Mouse (Mus musculus) layer of hippocampus, postnatal 14 days (tissue): ENCODE measurements at regions not wholly inside any gene's neighbourhood (a gene's known extent, or its start where the extent isn't known, plus 50 kb on each side); places are given as distances from the start of the nearest gene placed in this dataset.
A peak's percentile ranks its signal among the peaks of the same experiment; 100 is the strongest.

Experiments used
- DNase-seq, 2 experiments: peaks; one replicate each; pipeline ENCODE4 v3.0.0; 2021 to 2022; ENCODE audit warnings: low spot score in 2 of 2, mixed read lengths in 1 of 2

GRCm38 (mm10) chr1:28373351-28373750 lies 406.7 kb downstream of the Gm597 start:
- peak; percentile 7 to 18 for DNase-seq

DNA sequence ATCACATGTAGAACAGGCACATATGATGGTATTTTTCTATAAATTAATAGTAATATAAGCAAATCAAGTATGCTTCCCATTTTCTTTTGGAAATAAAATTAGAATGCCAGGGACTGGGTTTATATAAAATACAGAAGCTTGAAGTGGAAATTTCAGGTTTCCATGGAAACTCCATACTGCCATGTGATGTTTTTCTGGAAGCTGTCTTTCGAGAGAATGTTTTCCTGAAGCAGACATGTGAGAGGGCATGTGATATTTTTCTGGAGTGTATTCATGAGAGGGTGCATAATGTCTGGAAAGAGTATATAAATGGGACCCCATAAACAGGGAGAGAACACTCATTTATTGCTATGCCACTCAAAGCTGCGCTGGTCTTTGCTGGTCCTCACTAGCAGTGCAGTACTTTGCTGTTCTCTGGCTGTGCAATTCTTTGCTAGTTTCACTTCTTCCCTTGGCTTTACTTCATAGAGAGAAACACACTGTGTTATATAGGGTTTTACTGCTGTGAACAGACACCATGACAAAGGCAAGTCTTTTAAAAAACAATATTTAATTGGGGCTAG lies 430.6 kb downstream of the Gm597 start:
- peak in 1 of 2 experiments; percentile 19 for DNase-seq

- no peak for DNase-seq
Observed at GRCm38 (mm10) chr1:28348572-28348971, 431.5 kb downstream of the Gm597 start.

DNA sequence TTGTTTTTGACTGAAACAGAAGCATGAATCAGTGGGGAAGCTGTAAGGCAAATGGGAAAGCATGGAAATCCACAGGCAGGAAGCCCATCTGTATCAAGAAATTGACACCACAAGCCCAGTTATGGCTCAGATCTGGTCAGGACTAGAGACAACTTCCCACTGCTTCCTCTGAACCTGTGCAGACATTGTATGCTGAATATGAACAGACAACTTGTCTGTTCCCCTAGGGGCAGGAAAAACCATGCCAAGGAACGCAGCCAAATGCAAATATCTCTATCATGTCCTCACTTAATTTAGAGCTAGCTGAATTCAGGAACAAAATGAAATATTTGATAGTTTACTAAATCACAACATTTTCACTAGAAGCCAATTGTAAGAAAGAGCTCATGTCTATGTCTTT lies 440.0 kb downstream of the Gm597 start:
- peak in 1 of 2 experiments; percentile 20 for DNase-seq

- DNase-seq: no peak
Observed at GRCm38 (mm10) chr1:28334366-28334765, 445.7 kb downstream of the Gm597 start.

DNA sequence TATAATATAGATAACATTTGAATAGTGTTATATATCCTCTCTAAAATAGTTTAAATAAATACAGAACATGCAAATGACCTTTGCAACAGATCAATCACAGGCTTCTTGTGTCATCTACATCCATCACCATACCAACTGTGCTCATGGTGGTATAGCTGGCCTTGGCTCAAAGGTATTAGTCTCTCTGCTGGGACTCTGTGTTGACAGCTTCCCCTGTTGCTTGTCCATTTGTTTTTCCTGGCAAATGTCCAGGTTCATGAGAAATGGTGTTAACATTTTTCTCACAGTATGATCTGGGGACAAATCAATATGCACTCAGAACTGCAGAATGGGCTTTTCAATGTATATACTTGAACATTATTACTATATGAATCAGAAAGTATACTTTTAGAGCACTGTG lies 448.0 kb downstream of the Gm597 start:
- no peak for DNase-seq

GRCm38 (mm10) chr1:28328986-28329385 lies 451.1 kb downstream of the Gm597 start:
- DNase-seq: no peak

DNA sequence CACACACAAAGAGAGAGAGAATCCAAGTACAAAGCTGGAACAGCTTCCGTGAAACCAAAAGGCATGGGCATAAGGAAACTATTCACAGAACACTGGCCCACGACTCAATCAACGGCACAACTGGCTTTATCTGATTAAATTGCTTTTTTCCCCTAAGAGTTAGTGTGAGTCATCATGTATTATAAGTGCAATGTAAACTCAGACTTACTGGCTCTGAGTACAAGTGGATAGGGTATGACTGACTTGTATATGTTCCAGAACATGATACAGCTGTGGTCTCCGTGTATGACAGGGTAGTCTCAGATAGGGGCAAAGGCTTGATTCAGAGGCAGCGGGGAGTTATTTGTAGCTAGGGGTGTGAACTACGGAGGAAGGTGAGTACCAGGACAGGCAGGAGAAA lies 451.5 kb downstream of the Gm597 start:
- DNase-seq: no peak

DNA sequence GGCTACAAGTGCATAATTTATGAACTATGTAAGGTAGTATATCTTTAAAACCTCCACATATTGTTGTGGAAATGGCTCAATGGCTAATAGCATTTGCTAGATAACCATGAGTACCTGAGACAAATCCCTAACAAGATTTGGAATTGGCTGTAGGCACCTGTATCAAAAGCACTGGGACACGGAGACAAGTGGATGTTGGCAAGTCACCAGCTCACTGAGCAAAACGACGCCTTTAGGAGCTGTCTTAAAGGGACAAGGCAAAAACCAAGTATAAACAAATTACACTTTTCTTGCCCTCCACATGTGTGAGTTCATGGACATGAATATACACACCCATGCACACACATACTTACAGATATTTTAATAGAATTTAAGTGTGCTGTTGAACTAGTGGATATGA lies 455.9 kb downstream of the Gm597 start:
- no peak for DNase-seq
